Mouse (Mus musculus): Measurements from ENCODE around the gene Polr2l.
A peak's percentile ranks its signal among the peaks of the same experiment; 100 is the strongest.

The Polr2l gene

DNA sequence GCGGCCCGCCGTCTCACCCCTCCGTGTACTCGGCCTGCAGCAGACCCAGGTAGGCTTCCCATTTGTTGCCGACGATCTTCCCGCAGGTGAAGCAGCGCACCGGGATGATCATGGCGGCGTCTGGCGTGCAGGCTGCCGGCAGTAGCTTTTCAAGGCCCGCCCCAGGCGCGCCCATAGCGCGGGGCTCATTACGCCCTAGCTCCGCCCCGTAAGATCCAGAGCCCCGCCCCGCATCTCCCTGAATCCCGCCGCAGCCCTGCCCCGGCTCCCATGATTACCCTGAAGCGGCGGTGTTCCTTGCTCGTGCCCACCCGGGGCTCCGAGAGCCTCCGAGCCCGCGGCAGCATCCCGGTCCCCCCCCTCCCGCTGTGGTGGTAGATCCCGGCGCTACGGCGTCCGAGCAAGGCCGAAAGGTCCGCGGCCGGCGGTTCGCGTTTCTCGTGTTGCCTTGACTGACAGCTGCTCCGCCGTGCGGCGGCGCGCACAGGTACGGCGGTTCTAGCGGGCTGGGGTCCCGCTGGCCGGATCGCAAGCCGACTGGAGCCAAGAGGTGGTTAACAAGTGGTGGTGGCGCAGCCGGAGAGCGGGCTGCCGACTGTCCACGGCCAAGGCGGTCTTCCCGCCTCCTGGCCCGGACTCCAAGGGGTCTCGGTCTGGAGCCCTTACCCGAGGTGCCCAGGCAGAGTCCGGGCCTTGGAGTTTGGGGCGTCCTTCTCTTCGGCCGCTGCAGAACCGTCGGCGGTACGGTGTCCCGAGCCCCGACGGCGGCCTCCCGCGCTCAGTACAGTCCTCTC lies at the start of gene Polr2l, which contains the start of gene Tspan4:
Polr2l (minus strand) TSS at position 122 of the 794 bp plus-strand sequence.
Tspan4 (plus strand) TSS at position 230 of the 794 bp plus-strand sequence.
- DNase-seq (ENCODE audit: low spot score in 2 of 2): peak; percentile 81 to 83

DNA sequence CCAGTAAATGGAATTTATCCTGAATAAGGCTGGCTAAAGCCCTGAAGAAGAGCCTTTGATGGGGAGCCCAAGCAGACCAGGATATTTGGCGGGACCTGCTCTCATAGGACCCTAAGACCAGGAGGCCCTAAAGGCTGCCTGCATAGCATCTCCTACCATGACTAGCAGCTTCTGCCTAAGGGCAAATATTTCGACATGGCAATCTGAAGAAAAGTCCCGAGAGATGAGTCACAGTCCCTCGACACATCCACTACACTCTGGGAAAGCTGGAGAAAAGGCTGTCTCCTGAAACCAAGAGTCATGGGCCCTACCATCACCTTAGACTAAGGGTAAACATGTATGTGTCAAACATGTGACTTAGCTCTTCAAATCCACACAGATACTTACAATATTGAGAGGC lies 49.3 kb upstream of the Polr2l start:
- DNase-seq (ENCODE audit: low spot score in 2 of 2): no peak

DNA sequence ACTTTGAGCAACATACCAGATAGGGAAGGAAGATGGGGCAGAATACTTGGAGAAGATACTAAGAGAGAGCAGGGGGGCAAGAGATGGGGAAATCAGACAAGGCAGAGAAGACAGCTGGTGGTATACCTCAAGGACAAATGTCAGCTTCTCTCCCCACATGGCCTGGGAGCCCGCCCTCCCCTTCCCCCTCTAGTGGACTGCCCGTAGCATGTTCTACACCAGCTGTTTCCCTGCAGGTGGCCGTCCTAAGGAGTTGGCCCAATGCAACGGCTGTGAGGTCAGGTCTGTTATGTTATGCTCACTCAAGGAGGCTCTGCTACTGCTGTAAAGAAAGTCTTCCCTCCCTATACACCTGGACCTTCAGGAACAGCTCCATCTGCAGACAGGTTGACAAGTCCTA lies 48.1 kb upstream of the Polr2l start:
- no peak for DNase-seq (ENCODE audit: low spot score in 2 of 2)

DNA sequence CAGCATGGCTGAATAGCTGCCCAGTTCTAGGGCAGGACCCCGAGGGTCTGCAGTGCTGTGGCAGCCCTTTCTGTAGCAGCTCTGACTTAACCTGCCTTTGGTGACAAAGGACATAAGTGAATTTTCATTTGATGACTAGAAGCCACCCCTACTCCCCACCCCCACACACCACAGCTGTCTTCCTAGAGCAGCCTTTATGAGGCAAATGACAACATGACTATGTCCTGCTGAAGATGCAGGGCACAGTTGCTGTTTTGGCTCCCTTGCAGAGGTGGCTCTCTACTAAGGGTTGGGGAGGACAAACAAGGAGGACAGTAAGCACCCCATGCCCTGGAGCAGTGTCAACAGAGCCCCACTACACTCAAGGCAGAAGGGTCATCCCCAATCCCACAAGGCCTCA lies 44.9 kb upstream of the Polr2l start:
- DNase-seq (ENCODE audit: low spot score in 2 of 2): no peak

DNA sequence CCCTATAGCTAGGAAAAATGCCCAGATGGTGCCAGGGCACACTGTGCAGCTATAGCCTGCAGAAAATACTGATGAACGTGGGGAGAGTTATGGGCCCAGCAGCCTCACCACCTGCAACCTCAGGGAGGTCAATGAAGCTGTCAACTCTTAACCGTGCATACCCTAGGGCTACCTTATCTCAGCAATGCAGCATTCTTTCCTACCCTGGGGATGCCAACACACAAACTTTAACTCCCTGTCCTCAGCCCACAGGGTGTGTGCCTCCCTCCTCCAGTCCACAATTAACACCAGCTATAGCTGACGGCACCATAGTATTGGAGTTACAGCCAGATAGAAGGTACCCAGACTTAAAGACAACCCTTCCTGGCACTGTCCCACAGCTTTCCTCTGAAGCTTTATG lies 44.0 kb upstream of the Polr2l start:
- no peak for DNase-seq (ENCODE audit: low spot score in 2 of 2)

DNA sequence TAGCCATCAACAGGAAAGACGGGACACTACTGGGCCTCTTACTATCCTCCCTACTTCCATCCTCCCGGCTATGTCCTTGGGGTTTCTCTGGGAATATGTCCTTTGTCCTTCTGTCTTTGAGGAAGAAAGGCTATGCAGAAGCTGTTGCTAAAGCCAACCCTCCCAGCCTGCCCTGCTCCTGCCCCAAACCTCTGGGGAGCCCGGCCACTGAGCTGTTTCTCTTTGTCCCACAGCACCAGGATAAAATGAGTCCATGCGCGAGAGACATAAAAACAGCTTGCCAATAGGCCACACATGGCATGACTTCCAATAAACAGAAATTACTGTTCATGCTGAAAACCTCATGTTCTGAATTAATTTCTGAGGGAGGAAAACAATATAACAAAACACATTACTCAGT lies 43.4 kb upstream of the Polr2l start:
- DNase-seq (ENCODE audit: low spot score in 2 of 2): no peak

DNA sequence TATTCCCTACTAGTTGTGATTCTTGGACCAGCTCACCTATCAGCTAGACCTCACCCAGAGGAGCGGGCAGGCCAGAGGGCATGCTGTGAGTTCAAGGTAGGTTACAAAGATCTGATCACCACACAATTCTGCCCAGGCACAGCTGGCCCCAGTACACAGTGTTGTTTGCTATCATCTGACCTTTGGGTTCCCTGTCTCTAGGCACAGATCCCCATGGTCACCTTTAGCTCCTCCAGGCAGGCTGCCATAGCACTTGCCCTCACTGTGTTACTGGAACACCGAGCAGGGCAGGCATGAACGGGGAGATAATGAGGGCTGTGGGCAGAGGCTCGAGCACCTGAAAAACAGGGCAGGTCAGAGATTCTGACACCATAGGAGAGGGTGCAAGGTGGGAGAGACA lies 42.7 kb upstream of the Polr2l start:
- no peak for DNase-seq (ENCODE audit: low spot score in 2 of 2)

DNA sequence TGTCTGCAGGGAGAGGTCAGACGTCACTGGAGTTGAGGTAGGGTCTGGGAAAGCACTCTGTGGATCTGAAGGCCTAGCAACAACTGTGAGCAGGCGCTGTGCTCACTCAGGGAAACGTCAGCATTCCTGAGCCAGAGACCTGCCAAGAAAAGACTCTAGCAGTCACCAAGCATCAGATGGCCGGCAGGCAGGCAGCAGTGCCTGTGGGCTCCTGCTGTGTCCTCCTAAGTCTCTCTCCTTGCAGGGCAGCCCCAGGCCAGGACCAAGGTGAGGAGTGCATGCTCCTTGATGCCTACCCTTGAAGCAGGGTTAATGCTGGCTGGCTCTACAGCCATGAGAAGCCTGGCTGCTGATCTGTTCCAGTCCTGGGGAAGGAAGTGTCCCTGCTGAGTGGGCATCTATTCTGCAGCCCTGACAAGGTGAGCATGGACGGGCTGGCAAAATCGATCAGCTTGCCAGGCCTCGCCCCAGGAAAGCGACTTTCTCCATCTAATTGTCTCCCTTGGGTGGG lies 35.8 kb upstream of the Polr2l start:
- no peak for DNase-seq (ENCODE audit: low spot score in 2 of 2)

DNA sequence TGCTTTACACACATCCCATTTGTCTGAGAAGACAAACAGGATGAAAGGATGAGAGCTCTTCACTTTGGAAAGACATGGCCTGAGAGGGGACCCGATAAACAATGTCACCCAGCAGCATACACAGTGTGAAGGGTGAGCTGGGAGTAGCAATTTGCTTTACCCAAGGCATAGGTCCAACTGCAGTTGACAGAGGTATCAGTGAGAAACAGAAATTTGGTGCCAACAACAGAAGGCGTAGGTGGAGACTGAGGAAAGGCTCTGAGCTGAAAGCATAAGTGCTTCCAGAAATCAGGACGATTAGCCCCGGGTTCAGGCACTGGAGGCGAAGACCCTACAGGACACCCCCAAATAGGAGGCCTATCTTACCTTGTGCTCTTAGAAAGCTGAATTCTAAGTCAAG lies 35.3 kb upstream of the Polr2l start:
- no peak for DNase-seq (ENCODE audit: low spot score in 2 of 2)

DNA sequence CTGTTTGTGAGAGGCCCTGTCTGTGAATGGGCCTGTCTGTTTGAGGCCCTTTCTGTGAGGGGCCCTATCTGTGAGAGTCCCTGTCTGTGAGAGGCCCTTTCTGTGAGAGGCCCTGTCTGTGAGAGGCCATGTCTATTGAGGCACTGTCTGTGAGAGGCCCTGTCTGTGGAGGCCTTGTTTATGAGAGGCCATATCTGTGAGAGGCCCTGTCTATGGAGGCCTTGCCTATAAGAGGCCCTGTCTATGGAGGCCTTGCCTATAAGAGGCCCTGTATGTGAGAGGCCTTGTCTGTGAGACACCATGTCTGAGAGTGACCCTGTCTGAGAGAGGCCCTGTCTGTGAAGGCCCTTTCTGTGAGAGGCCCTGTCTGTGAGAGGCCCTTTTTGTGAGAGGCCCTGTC lies 33.2 kb upstream of the Polr2l start:
- DNase-seq (ENCODE audit: low spot score in 2 of 2): no peak

DNA sequence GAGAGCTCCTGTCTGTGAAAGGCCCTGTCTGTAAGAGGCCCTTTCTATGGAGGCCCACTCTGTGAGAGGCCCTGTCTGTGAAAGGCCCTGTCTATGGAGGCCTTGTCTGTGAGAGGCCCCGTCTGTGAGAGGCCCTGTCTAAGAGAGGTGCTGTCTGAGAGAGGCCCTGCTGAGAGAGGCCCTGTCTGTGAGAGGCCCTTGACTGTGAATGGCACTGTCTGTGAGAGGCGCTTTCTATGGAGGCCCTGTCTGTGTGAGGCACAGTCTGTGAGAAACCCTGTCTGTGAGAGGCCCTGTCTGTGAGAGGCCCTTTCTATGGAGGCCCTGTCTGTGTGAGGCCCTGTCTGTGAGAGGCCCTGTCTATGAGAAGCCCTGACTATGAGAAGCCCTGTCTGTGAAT lies 31.3 kb upstream of the Polr2l start:
- no peak for DNase-seq (ENCODE audit: low spot score in 2 of 2)

DNA sequence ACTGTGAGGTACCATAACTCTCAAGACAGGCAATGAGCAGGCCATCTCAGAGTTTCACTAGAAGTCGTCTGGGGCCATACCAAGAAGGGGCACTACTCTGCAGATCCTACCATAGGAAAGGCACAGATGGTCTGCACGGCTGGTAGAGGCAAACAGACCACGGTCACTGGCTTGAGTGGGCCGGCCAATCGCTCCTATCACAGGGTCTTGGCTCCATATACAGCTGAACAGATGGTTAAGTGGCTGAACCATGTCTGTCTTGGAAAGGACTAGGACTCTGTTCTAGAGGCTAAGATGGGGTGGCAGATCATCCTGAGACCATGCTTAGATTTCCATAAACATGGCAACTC lies 27.6 kb upstream of the Polr2l start:
- no peak for DNase-seq (ENCODE audit: low spot score in 2 of 2)

DNA sequence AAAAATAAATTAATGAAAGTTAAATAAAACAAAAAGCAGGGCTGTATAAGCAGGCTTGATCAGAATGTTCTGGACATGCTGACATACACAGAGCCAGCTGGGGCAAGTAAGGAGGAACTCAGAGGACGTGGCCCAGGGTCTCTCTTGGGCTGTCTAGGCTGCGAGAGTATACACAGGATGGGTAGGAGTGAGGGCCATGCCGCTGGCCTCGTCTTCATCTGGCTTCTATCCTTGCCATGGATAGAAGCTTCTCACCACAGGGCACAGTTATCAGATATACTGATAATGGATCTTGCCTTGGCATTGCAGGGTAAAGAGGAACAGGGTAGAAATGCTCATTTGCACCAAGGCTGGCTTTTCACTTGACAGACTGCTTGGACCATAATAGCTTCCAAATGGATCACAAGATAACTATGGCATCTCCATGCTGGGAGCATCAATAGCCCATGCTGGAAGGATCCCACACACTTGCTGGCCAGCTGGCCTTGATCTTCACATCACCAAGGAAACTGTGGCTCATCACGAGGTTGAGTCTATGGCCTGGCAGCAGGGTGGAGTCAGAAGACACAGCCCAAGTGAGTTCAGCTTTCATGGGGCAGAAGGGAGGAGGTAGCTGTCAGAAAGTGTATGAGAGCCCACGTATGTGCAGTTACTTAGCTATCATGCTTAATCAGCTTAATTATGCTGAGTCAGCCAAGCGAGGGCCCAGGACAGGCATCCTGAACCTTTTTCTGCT lies 27.1 kb upstream of the Polr2l start:
- DNase-seq (ENCODE audit: low spot score in 2 of 2): no peak

DNA sequence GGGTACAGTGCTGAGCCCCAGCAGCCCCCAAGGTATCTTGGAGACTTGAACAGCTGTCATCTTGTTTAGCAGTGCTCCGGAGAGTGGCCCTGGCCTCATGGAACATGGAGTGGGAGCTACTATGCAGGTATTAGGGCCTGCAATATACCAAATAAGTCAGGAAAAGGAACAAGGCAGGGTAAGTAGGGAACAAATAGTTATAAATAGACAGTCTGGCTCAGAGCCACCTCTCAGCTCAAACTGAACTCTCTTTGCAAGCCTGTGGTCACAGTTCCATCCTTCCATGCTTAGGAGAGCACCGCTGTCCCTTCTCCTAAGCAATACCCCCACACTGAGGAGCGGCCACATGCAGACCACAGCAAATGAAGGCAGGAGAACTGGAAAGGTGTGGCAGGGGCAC lies 22.7 kb upstream of the Polr2l start:
- no peak for DNase-seq (ENCODE audit: low spot score in 2 of 2)

DNA sequence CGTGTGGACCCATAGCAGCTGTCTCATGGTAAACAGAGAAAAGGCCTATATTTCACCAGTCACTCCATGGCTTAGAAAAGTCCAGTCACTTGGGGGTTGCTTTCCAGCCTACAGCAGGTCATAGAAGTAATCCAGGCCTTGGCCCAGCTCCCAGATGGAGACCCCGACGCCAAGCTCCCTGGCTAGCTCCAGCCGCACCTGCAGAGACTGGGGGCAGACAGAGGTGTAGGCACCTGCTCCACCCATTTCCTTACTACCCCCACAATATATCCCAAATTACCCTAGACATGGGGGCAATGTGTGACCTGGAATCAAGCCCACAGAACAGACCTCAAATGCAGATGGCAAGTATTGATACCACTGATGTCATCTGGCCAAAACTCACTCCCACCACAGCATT lies 21.0 kb upstream of the Polr2l start:
- no peak for DNase-seq (ENCODE audit: low spot score in 2 of 2)

DNA sequence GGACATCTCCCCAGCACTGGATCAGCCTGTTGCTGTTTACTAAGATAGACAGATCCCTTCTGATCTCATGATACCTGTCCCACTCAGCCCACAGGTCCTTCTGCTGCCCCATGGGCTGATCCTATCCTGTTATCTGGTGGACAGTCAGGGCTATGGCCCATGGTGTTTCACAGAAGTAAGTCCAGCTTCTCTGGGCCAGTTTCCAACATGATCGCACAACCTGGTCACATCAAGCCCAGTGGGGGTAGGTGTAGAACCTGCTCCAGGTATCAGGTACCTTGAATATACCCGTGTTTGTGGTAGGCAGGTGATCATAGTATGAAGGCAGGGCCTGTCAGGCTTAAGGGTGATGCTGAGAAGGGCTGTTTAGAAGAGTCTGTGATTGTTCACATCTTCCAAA lies 20.4 kb upstream of the Polr2l start:
- no peak for DNase-seq (ENCODE audit: low spot score in 2 of 2)

DNA sequence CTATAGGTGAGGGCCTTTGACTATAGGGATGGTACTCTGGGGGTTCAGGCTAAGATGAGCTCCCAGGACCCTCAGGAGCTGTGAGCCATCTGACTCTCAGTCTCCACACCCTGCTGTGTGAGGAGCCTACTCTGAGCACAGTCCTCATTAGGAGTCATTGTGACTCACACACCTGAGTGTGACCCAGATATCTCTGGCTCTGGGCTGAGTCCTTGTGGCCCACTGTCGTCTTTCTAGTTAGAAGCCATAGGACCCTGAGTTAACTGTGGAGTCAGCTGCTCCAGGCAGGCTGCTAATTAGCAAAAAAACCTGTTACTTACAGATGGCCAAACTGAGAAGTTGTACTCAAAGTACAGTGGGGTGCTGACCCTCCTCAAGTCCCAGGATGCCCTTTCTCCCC lies 18.8 kb upstream of the Polr2l start:
- DNase-seq (ENCODE audit: low spot score in 2 of 2): no peak

DNA sequence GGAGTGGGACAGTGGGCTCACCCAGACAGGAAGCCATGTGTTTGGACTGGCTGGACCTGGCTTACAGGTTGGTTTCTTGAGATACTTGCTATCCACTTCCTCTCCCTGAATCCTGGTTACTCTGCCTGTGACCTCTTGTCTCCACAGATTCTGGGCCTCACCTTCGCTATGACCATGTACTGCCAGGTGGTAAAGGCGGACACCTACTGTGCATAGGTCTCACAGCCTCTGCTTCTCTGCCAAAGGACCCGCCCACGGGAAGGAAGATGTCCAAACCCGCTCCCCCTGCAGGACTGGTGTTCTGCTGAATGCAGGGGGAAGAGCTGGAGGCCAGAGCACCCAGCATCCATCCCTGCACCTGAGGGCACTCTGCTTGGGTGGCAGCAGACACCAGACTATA lies 17.8 kb upstream of the Polr2l start:
- DNase-seq (ENCODE audit: low spot score in 2 of 2): no peak

DNA sequence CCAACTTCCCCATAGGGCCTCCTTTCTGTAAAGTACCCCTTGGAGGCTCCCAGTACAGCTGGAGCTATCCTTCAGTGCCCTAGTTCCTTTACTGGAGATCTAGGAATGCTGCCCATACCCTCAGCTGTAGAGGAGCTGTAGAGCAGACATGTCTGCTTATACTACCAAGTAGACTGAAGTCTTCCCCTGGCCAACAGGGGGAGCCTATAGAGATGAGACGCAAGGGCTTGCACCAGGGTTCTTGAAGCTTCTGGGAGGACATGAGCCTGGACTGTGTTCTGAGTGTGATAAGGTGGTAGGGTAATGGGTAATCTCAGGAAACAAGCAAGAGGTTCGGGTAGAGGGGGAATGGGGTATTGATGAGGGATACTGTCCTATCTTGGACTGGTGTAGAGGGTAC lies 16.2 kb upstream of the Polr2l start:
- DNase-seq (ENCODE audit: low spot score in 2 of 2): no peak

DNA sequence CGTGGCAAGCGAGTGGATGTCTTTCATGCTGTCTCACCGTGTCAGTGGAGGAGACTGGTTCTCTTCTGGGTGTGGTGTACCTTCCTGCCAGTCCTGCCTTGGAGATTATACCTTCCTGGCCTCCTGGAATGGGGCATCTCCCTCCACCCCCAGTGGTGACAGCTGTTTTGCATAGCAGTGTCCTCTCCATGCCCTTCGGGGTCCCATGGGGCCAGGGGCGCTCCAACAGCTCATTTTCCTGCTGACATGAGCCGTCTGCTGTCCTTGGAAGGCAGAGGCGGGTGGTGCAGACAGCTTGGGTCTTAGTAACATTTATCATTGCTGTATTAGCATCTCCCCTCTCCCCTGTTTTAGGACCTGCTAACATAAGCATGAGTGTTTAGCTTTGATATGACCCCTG lies 12.2 kb upstream of the Polr2l start:
- DNase-seq (ENCODE audit: low spot score in 2 of 2): no peak

DNA sequence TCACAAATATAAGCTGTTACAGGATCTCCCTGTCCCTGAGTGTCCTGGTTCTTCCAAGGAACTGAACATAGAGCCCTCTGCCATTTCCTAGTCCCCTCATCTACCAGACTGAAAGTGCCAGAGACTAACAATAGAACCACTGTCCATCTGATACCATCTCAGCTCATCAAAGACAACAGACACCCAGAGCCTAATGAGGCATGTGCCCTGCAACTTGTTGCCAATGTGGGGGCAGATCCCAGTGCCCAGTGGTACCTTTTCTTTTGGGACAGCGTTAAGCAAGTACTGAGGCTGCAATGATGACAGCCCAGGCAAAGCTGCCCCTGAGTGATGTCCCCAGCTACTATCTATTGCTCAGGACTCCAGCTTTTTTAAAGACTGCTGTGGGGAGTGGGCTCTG lies 11.3 kb upstream of the Polr2l start:
- DNase-seq (ENCODE audit: low spot score in 2 of 2): no peak

DNA sequence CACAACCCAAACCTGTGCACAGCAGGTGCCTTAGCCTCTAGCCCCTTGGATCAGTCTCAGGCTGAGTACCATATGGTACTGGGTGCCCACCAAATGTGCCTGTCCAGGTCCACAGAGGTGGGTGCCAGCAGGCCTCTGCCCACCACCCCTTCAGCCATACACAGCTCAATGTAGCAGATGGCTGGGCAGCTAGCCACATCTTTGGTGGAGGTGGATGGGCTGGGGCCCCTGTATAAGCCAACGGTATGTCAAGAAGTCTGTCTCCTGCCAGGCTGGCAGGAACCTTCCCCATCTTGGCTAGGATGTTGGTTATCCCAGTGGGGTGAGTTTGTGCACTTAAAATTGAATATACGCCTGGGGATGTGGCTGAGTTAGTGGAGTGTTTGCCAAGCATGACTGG lies 10.7 kb upstream of the Polr2l start:
- no peak for DNase-seq (ENCODE audit: low spot score in 2 of 2)

DNA sequence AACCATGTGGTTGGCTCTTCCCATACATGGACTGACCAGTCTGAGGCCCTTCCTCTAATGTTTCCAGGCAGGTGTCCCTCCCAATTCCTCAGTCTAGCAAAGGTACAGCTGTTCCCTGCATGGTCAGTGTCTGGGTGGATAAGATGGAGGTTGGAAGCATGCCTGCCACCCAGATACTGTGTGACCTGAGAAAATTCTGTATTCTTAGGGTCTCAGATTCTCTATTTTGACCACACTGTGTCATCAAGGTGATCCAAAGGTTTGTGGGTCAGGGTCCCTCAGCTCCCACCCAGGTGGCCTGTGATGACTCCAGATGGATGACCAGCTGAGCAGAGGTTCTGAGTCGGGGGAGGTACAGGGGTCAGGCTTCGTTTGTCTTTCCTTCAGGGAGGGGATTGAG lies 10.3 kb upstream of the Polr2l start:
- no peak for DNase-seq (ENCODE audit: low spot score in 2 of 2)

Data from frontal cortex, postnatal 36 days (tissue).